Mouse (Mus musculus): ENCODE measurements around the gene Sec14l3. TPM values are rescaled to one million over a fixed set of nuclear protein-coding genes. Genes with fewer than 3 reads are reported as not detected.

Sec14l3 gene
- total RNA-seq, 4 experiments from 2014 or later: not detected

Other genes with a start within 250 kb of the Sec14l3 start
- gene Osbp2, start 200.9 kb upstream of the Sec14l3 start, total RNA-seq (2022): 1 to 10 TPM in 2 of 4 experiments, under 1 TPM in 2; 0.75 to 1.6 (median 1.0) TPM
- under 1 TPM; 0.11 to 0.36 (median 0.15) TPM for gene 4921536K21Rik, start 169.7 kb upstream of the Sec14l3 start, total RNA-seq (2022)
- gene Dusp18, start 169.6 kb upstream of the Sec14l3 start, total RNA-seq (2022): 10 to 100 TPM in 3 of 4 experiments, 1 to 10 TPM in 1; 7.3 to 18.4 (median 14.0) TPM
- 10 to 100 TPM; 19.5 to 24.6 (median 21.4) TPM for gene Slc35e4, start 150.2 kb upstream of the Sec14l3 start, total RNA-seq (2022)
- 10 to 100 TPM; 11.6 to 17.3 (median 13.2) TPM for gene Tcn2, start 132.7 kb upstream of the Sec14l3 start, total RNA-seq (2022)
- 10 to 100 TPM; 25.1 to 33.5 (median 29.8) TPM for gene Pes1, start 100.9 kb upstream of the Sec14l3 start, total RNA-seq (2022)
- gene 4930556J24Rik, start 88.1 kb upstream of the Sec14l3 start, total RNA-seq (2022): not detected
- gene Gal3st1, start 81.2 kb upstream of the Sec14l3 start, total RNA-seq (2022): under 1 TPM in 2 of 4 experiments, not detected in 2; 0.24 to 0.31 TPM
- gene Sec14l4, start 33.4 kb upstream of the Sec14l3 start, total RNA-seq (2022): not detected
- 10 to 100 TPM; 37.5 to 49.4 (median 44.0) TPM for gene Mtfp1, start 30.6 kb downstream of the Sec14l3 start, total RNA-seq (2022)
- gene Sec14l2, start 58.6 kb downstream of the Sec14l3 start, total RNA-seq (2022): under 1 TPM in 3 of 4 experiments, not detected in 1; 0.11 to 0.46 (median 0.24) TPM
- gene Rnf215, start 70.4 kb downstream of the Sec14l3 start, total RNA-seq (2022): 1 to 10 TPM; 2.9 to 4.4 (median 4.0) TPM
- gene Ccdc157, start 95.5 kb downstream of the Sec14l3 start, total RNA-seq (2022): 1 to 10 TPM; 1.7 to 2.5 (median 2.2) TPM
- 10 to 100 TPM; 11.3 to 15.6 (median 12.2) TPM for gene Sf3a1, start 95.5 kb downstream of the Sec14l3 start, total RNA-seq (2022)
- gene Tbc1d10a, start 121.9 kb downstream of the Sec14l3 start, total RNA-seq (2022): 1 to 10 TPM; 2.7 to 4.5 (median 3.7) TPM
- gene Castor1, start 153.4 kb downstream of the Sec14l3 start, total RNA-seq (2022): 1 to 10 TPM in 3 of 4 experiments, under 1 TPM in 1; 0.56 to 2.9 (median 1.8) TPM
- gene Osm, start 171.6 kb downstream of the Sec14l3 start, total RNA-seq (2022): not detected
- under 1 TPM in 2 of 4 experiments, not detected in 2; 0.19 to 0.22 TPM for gene Lif, start 192.7 kb downstream of the Sec14l3 start, total RNA-seq (2022)